ENCODE assay signal across 24 mouse cellular contexts in the genomic region with DNA sequence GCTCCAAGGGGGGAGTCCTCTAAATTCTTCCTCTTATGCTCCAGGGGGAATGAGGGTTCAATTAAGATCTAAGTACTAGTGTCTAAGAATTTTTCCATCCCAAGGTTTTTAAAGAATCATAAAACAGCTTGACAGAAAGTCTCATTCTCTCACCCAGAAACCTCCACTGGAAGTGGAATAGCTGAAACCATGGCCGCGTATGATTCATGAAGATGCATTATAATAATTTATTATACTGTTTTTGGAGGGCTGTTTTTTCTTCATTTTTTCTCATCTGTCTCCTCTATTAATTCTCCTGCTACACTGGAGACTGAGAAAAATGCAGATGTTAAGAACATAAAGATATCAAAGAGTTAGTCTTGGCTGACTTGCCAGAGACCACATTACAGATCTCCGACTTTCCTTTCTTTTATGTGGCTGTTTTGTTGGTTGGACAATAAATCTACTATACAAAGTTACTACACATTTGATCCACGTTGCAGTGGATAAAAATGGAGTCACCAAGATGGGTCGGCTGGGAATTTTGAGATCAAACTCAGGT.
"Had no signal": no experiment of that assay in that cellular context is flagged by ENCODE, and none has a peak within 500 bp of the region (broad histone marks: within the 10 kb centered on the region; RNA-seq: fewer than 3 reads in every experiment).

No protein-coding gene starts in this region.

- H3K4me1 ChIP-seq: heart, embryonic 13.5 days; heart, embryonic 15.5 days; hindbrain, embryonic 13.5 days; hindbrain, embryonic 15.5 days; limb, embryonic 12.5 days; limb, embryonic 15.5 days; liver, embryonic 12.5 days had no signal

- H3K36me3 ChIP-seq: heart, embryonic 13.5 days; heart, embryonic 15.5 days; hindbrain, embryonic 13.5 days; hindbrain, embryonic 15.5 days; limb, embryonic 12.5 days; limb, embryonic 15.5 days; liver, embryonic 12.5 days had no signal

- ATAC-seq: forebrain, postnatal 0 days; hindbrain, postnatal 0 days; intestine, embryonic 16.5 days; liver, embryonic 12.5 days had no signal

- H3K9ac ChIP-seq: forebrain, postnatal 0 days; heart, embryonic 13.5 days; heart, embryonic 15.5 days; hindbrain, embryonic 13.5 days; hindbrain, embryonic 15.5 days; limb, embryonic 12.5 days; limb, embryonic 15.5 days; liver, embryonic 12.5 days; liver, embryonic 14.5 days had no signal

- H3K4me2 ChIP-seq: heart, embryonic 11.5 days; heart, embryonic 13.5 days; heart, embryonic 15.5 days; hindbrain, embryonic 13.5 days; hindbrain, embryonic 15.5 days; limb, embryonic 12.5 days; limb, embryonic 15.5 days; liver, embryonic 12.5 days had no signal

- DNase-seq: forebrain, postnatal 0 days; gastrocnemius, postnatal 14 days; gastrocnemius, postnatal 36 days; heart, adult 11 months; heart, adult 2 months; heart, postnatal 14 days; heart, postnatal 36 days; kidney, adult 11 months; kidney, postnatal 36 days; layer of hippocampus, adult 9-11 months; layer of hippocampus, postnatal 36 days; left cerebral cortex, postnatal 4 days; lung, adult 18-20 months had no signal

- H3K27me3 ChIP-seq: heart, embryonic 13.5 days; heart, embryonic 15.5 days; hindbrain, embryonic 13.5 days; hindbrain, embryonic 15.5 days; limb, embryonic 12.5 days; limb, embryonic 15.5 days; liver, embryonic 12.5 days had no signal

- H3K27ac ChIP-seq: heart, adult 2 months; heart, embryonic 13.5 days; heart, embryonic 15.5 days; hindbrain, embryonic 13.5 days; hindbrain, embryonic 15.5 days; hindbrain, postnatal 0 days; limb, embryonic 15.5 days; liver, embryonic 12.5 days; liver, embryonic 14.5 days had no signal

- H3K4me3 ChIP-seq: heart, adult 2 months; heart, embryonic 13.5 days; heart, embryonic 15.5 days; hindbrain, embryonic 13.5 days; hindbrain, embryonic 15.5 days; limb, embryonic 12.5 days; limb, embryonic 15.5 days; liver, embryonic 12.5 days had no signal

- H3K9me3 ChIP-seq: heart, embryonic 13.5 days; heart, embryonic 15.5 days; hindbrain, embryonic 13.5 days; hindbrain, embryonic 15.5 days; limb, embryonic 12.5 days; limb, embryonic 15.5 days; liver, embryonic 12.5 days had no signal
